Mouse (Mus musculus) heart, adult 2 months (tissue): ENCODE measurements around the gene Nat9.

Experiments used
- CTCF ChIP-seq: fragments of 200-600 bp; IDR thresholded peaks from 2 replicates; pipeline ENCODE4 v1.8.1; 2022; ENCODE audit warnings: antibody characterized with exemption, mild to moderate bottlenecking, moderate library complexity
- EP300 ChIP-seq: fragments of 200-500 bp; IDR thresholded peaks from 2 replicates; pipeline ENCODE4 v1.6.1; 2011; ENCODE audit warnings: low read depth, low read length, control low read depth; ENCODE audit not compliant: insufficient read depth
- POLR2A ChIP-seq: fragments of 200-500 bp; IDR thresholded peaks from 2 replicates; pipeline ENCODE4 v1.6.1; 2011; ENCODE audit warnings: mild to moderate bottlenecking, low read depth, low read length, control low read depth; ENCODE audit not compliant: insufficient read depth

DNA sequence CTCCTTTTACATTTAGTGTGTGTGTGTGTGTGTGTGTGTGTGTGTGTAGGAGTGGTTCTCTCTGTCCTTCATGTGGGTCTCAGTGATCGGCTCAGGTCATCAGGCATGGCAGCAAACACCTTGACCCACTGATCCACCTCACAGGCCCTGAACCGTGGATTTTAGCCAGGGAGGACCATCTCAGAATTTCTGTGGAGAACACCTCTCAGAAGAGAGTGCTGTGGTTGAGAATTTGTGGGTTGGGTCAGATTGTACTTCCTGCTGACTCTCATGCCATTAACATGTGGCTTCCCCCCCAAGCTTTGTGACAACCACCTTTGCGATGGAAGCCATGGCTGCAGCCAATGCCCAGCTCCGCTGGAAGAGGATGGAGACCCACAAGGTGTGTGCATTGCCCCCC lies 12.9 kb upstream of the Nat9 start:
- TF ChIP-seq CTCF (no peak), POLR2A (no peak), EP300 (no peak)
